Comparison of ENCODE assay signal across 26 mouse cellular contexts in the genomic region with DNA sequence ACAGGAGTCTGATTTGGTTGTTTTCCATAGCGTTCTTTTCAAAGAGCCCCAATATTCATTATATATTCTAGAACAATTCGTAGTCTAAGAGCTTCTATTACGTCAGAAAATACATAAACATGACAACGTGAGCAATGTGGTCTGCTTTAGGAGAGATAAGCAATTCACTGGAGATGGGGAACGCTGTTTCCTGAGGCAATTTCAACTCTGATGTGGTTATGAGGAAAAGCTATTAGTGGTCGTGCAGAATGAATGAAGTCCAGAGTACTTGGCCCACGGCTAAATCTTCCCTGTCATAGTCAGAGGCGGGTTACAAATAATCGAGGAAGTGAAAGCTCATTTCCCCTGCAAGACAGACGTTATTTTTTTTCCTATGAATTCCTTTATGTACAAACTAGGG.
A peak's percentile ranks its signal among the peaks of the same experiment; 100 is the strongest.
DNase-seq lines count a peak whose midpoint lies in the region; ATAC-seq and TF ChIP-seq lines count a peak whose summit lies in the region.
"Had no signal": no experiment of that assay in that cellular context is flagged by ENCODE, and none has a peak within 500 bp of the region (broad histone marks: within the 10 kb centered on the region; RNA-seq: fewer than 3 reads in every experiment).

No protein-coding gene starts in this region.

- 51% methylated on average over 10 of the region's 10 CpGs for WGBS in kidney, postnatal 0 days
- 60% methylated on average over 10 of the region's 10 CpGs for WGBS in midbrain, embryonic 15.5 days
- WGBS in midbrain, postnatal 0 days, result 57% methylated on average over 10 of the region's 10 CpGs

- no peak for TF ChIP-seq CTCF in kidney, postnatal 0 days (IDR thresholded peaks at IDR 0.05; ENCODE audit: low read depth)
- no peak for TF ChIP-seq CTCF in midbrain, postnatal 0 days (IDR thresholded peaks at IDR 0.05)
- TF ChIP-seq CTCF in brain, embryonic 14.5 days (IDR thresholded peaks at IDR 0.05; ENCODE audit: borderline replicate concordance, extremely low read depth, insufficient read depth, insufficient read length), result no peak

- no peak for TF ChIP-seq POLR2A in brain, embryonic 14.5 days (IDR thresholded peaks at IDR 0.05; ENCODE audit: borderline replicate concordance, extremely low read depth, insufficient read depth, insufficient read length, poor library complexity, severe bottlenecking)
- no peak for TF ChIP-seq POLR2A in myocyte (IDR thresholded peaks at IDR 0.05; ENCODE audit: insufficient read length, low read depth)

- no peaks in the 10 kb centered on the region for H3K4me1 ChIP-seq in kidney, postnatal 0 days (replicated peaks; ENCODE audit: insufficient read depth, low read length)
- no peaks in the 10 kb centered on the region for H3K4me1 ChIP-seq in midbrain, embryonic 15.5 days
- no peaks in the 10 kb centered on the region for H3K4me1 ChIP-seq in midbrain, postnatal 0 days (ENCODE audit: insufficient read depth, low read length)
- H3K4me1 ChIP-seq: embryonic facial prominence, embryonic 12.5 days; heart, embryonic 10.5 days; heart, embryonic 13.5 days had no signal

- H3K27me3 ChIP-seq in kidney, postnatal 0 days (ENCODE audit: insufficient read depth, low read length), result no peaks in the 10 kb centered on the region
- no peaks in the 10 kb centered on the region for H3K27me3 ChIP-seq in midbrain, embryonic 15.5 days (replicated peaks)
- H3K27me3 ChIP-seq in midbrain, postnatal 0 days (ENCODE audit: insufficient read depth, low read length), result no peaks in the 10 kb centered on the region
- no peaks in the 10 kb centered on the region for H3K27me3 ChIP-seq in myocyte (ENCODE audit: control insufficient read depth, insufficient read depth, insufficient read length)
- H3K27me3 ChIP-seq: CH12.LX; embryonic facial prominence, embryonic 12.5 days; embryonic facial prominence, embryonic 15.5 days; heart, embryonic 13.5 days had no signal

- H3K27ac ChIP-seq in kidney, postnatal 0 days, result no peak overlapping the region
- no peak overlapping the region for H3K27ac ChIP-seq in midbrain, embryonic 15.5 days
- no peak overlapping the region for H3K27ac ChIP-seq in midbrain, postnatal 0 days (ENCODE audit: low read depth, low read length)
- H3K27ac ChIP-seq: embryonic facial prominence, embryonic 12.5 days; embryonic facial prominence, embryonic 15.5 days; heart, adult 2 months; heart, embryonic 10.5 days; heart, embryonic 13.5 days; hindbrain, embryonic 14.5 days; hindbrain, postnatal 0 days had no signal

- H3K36me3 ChIP-seq in kidney, postnatal 0 days (ENCODE audit: insufficient read depth, low read length), result no peaks in the 10 kb centered on the region
- no peaks in the 10 kb centered on the region for H3K36me3 ChIP-seq in midbrain, embryonic 15.5 days (replicated peaks)
- H3K36me3 ChIP-seq in midbrain, postnatal 0 days (ENCODE audit: insufficient read depth, low read length), result no peaks in the 10 kb centered on the region
- no peaks in the 10 kb centered on the region for H3K36me3 ChIP-seq in myocyte (ENCODE audit: control insufficient read depth, insufficient read depth)
- H3K36me3 ChIP-seq: embryonic facial prominence, embryonic 12.5 days; embryonic facial prominence, embryonic 15.5 days; heart, embryonic 10.5 days; heart, embryonic 13.5 days had no signal

- DNase-seq in kidney, postnatal 0 days (ENCODE audit: low spot score), result peak; percentile 63
- DNase-seq in kidney, postnatal 10 days, result no peak
- no peak for DNase-seq in midbrain, postnatal 0 days (ENCODE audit: low spot score)
- peak; percentile 50 for DNase-seq in brain, embryonic 14.5 days (ENCODE audit: low read depth)
- no peak for DNase-seq in cerebellum, adult 11-12 months
- DNase-seq: adrenal gland, adult 2 months; adrenal gland, postnatal 14 days; B cell, adult 2 months; cerebellum, adult 18-20 months; cerebellum, adult 9-10 months; cerebellum, postnatal 14 days; forebrain, postnatal 0 days; gastrocnemius, postnatal 25 days; heart, adult 2 months; heart, postnatal 14 days; heart, postnatal 4 days had no signal

- H3K4me3 ChIP-seq in kidney, postnatal 0 days (replicated peaks; ENCODE audit: low read depth, low read length), result no peak overlapping the region
- no peak overlapping the region for H3K4me3 ChIP-seq in midbrain, embryonic 15.5 days
- no peak overlapping the region for H3K4me3 ChIP-seq in midbrain, postnatal 0 days (ENCODE audit: low read depth, low read length)
- no peak overlapping the region for H3K4me3 ChIP-seq in myocyte
- H3K4me3 ChIP-seq: embryonic facial prominence, embryonic 12.5 days; embryonic facial prominence, embryonic 15.5 days; heart, adult 2 months; heart, embryonic 10.5 days; heart, embryonic 13.5 days had no signal

- no peak overlapping the region for H3K9ac ChIP-seq in kidney, postnatal 0 days (ENCODE audit: low read depth, low read length)
- no peak overlapping the region for H3K9ac ChIP-seq in midbrain, embryonic 15.5 days
- no peak overlapping the region for H3K9ac ChIP-seq in midbrain, postnatal 0 days (replicated peaks; ENCODE audit: low read length, poor library complexity, severe bottlenecking)
- H3K9ac ChIP-seq: embryonic facial prominence, embryonic 12.5 days; embryonic facial prominence, embryonic 15.5 days; forebrain, postnatal 0 days; heart, embryonic 13.5 days; hindbrain, embryonic 14.5 days had no signal

- no peak for ATAC-seq in kidney, postnatal 0 days (replicated peaks; ENCODE audit: low FRiP score, low read depth)
- ATAC-seq in midbrain, embryonic 15.5 days (replicated peaks), result 0 out of 2 replicates have a peak, but pooled peaks have one; percentile 50
- no peak for ATAC-seq in midbrain, postnatal 0 days (ENCODE audit: low FRiP score)
- ATAC-seq: forebrain, embryonic 14.5 days; forebrain, postnatal 0 days; hindbrain, postnatal 0 days had no signal

- no peak overlapping the region for H3K4me2 ChIP-seq in kidney, postnatal 0 days (ENCODE audit: low read length)
- no peak overlapping the region for H3K4me2 ChIP-seq in midbrain, embryonic 15.5 days
- H3K4me2 ChIP-seq in midbrain, postnatal 0 days (ENCODE audit: low read depth, low read length, poor library complexity, severe bottlenecking), result no peak overlapping the region
- H3K4me2 ChIP-seq in myocyte (ENCODE audit: low read depth), result peak overlapping the region; percentile 12
- H3K4me2 ChIP-seq: embryonic facial prominence, embryonic 12.5 days; embryonic facial prominence, embryonic 15.5 days; heart, embryonic 13.5 days; hindbrain, embryonic 14.5 days had no signal

- H3K9me3 ChIP-seq in kidney, postnatal 0 days (replicated peaks; ENCODE audit: low read length), result no peaks in the 10 kb centered on the region
- H3K9me3 ChIP-seq in midbrain, embryonic 15.5 days, result no peaks in the 10 kb centered on the region
- no peaks in the 10 kb centered on the region for H3K9me3 ChIP-seq in midbrain, postnatal 0 days (ENCODE audit: low read length)
- H3K9me3 ChIP-seq: embryonic facial prominence, embryonic 12.5 days; embryonic facial prominence, embryonic 15.5 days; heart, embryonic 10.5 days; heart, embryonic 13.5 days had no signal

- H3K79me2 ChIP-seq in myocyte (ENCODE audit: control insufficient read depth, insufficient read depth), result no peaks in the 10 kb centered on the region

- no peak overlapping the region for H3ac ChIP-seq in myocyte (ENCODE audit: control insufficient read depth, insufficient read length)

TF ChIP-seq in myocyte, 11 proteins besides CTCF, POLR2A, EP300 and RAD21:
- no peak for TF ChIP-seq E2F4 (IDR thresholded peaks at IDR 0.05; ENCODE audit: insufficient read depth)
- TF ChIP-seq MYOD1 (IDR thresholded peaks at IDR 0.05; ENCODE audit: control insufficient read depth in 1 of 3, insufficient read length in 2 of 3, low read depth in 2 of 3), result no peak
- no peak for TF ChIP-seq POLR2AphosphoS2 (IDR thresholded peaks at IDR 0.05; ENCODE audit: insufficient read length, low read depth)
- no peak for TF ChIP-seq CEBPB (IDR thresholded peaks at IDR 0.05; ENCODE audit: insufficient read depth, poor library complexity, severe bottlenecking)
- TF ChIP-seq MYOG (IDR thresholded peaks at IDR 0.05; ENCODE audit: control insufficient read depth in 1 of 3, insufficient read depth in 1 of 3, insufficient read length in 2 of 3, low read depth in 2 of 3), result no peak
- no peak for TF ChIP-seq USF1 (IDR thresholded peaks at IDR 0.05; ENCODE audit: low read depth)
- no peak for TF ChIP-seq TCF12 (IDR thresholded peaks at IDR 0.05; ENCODE audit: insufficient read depth, poor library complexity, severe bottlenecking)
- TF ChIP-seq REST (IDR thresholded peaks at IDR 0.05; ENCODE audit: insufficient read depth, insufficient read length), result no peak
- no peak for TF ChIP-seq MAX (IDR thresholded peaks at IDR 0.05; ENCODE audit: low read depth)
- no peak for TF ChIP-seq TCF3 (IDR thresholded peaks at IDR 0.05; ENCODE audit: insufficient read length, low read depth)
- no peak for TF ChIP-seq SRF (IDR thresholded peaks at IDR 0.05; ENCODE audit: control insufficient read depth, insufficient read length, low read depth)

Comparison
In these comparisons a context has a peak if more than half of its experiments do, and no peak if none do; other contexts are left out.
1. DNase-seq: peak in kidney, postnatal 0 days (single experiment) and brain, embryonic 14.5 days (single experiment); none in kidney, postnatal 10 days (single experiment), midbrain, postnatal 0 days (single experiment) and cerebellum, adult 11-12 months (single experiment).